22 mouse cellular contexts compared by ENCODE assay signal in the genomic region with DNA sequence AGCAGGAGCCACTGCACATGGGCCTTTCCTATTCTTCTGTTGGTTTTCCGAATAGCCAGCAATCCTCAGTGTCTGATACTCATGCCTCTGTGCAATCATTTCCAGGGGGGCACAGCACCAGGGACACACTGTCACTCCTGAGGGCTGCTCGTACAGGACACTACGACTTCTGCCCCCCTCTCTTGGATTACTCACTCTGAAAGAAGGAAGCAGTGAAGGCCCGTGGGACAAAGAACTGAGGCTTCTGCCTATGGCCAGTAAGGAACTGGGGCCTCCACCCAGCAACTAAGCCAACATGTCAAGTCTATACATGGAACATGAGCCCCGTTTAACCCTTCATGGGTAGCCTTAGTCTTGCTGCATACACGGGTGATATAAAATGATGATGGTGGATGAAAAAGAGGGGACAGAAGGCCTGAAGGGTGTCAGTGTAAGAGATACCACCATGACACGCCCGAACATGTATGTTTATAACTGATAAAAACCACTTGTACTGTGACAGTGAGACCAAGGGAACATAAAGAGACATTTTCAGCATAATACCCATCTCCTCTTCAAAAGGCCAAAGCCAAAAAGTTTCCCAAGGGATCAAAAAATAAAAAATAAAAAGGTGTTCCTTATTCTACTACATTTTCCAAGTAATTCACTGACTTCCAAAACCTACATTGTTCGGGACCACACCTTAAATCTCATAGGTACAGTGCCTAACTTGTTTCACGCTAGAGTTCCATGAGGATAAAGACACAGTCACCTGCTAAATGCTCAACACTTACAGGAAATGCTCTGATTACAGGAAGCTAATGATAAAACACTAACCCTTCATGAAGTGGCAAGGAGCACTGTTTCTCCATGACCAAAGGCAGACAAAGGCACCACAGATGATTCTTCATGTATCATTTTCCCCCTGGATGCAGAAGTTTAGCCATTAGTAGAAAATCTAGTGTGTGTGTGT.
DNase-seq lines count a peak whose midpoint lies in the region; ATAC-seq and TF ChIP-seq lines count a peak whose summit lies in the region.
"Had no signal": no experiment of that assay in that cellular context is flagged by ENCODE, and none has a peak within 500 bp of the region (broad histone marks: within the 10 kb centered on the region; RNA-seq: fewer than 3 reads in every experiment).

No protein-coding gene starts in this region.

- no peak overlapping the region for H3K4me2 ChIP-seq in liver, embryonic 11.5 days
- no peak overlapping the region for H3K4me2 ChIP-seq in forebrain, embryonic 13.5 days
- H3K4me2 ChIP-seq: embryonic facial prominence, embryonic 12.5 days; heart, embryonic 13.5 days; hindbrain, embryonic 13.5 days; midbrain, embryonic 12.5 days; neural tube, embryonic 13.5 days had no signal

- H3K4me1 ChIP-seq in liver, embryonic 11.5 days (replicated peaks; ENCODE audit: control insufficient read depth, insufficient read depth, low read length): 0 out of 2 replicates have a peak, but pooled peaks cover 3% of the 10 kb centered on the region
- peaks cover 14% of the 10 kb centered on the region; the same call in 1 of the 2 replicates for H3K4me1 ChIP-seq in forebrain, embryonic 13.5 days
- H3K4me1 ChIP-seq: midbrain, embryonic 12.5 days had no signal

- TF ChIP-seq CTCF in left cerebral cortex, adult 2 months (IDR thresholded peaks at IDR 0.05): no peak

- intact Hi-C loops in left cerebral cortex, adult 2 months (cut with DNase I): no loop called here

- H3K36me3 ChIP-seq in liver, embryonic 11.5 days (ENCODE audit: control insufficient read depth, insufficient read depth, low read length): no peaks in the 10 kb centered on the region
- H3K36me3 ChIP-seq in forebrain, embryonic 13.5 days (ENCODE audit: poor library complexity, severe bottlenecking): no peaks in the 10 kb centered on the region
- H3K36me3 ChIP-seq: embryonic facial prominence, embryonic 12.5 days; G1E; heart, embryonic 13.5 days; hindbrain, embryonic 13.5 days; midbrain, embryonic 12.5 days; neural tube, embryonic 13.5 days had no signal

- WGBS in liver, embryonic 11.5 days: 73% methylated on average over 10 of the region's 10 CpGs
- WGBS in forebrain, embryonic 13.5 days: 90% methylated on average over 10 of the region's 10 CpGs

- H3K27me3 ChIP-seq in liver, embryonic 11.5 days (replicated peaks; ENCODE audit: control insufficient read depth, insufficient read depth, low read length): no peaks in the 10 kb centered on the region
- H3K27me3 ChIP-seq in forebrain, embryonic 13.5 days: no peaks in the 10 kb centered on the region
- H3K27me3 ChIP-seq: embryonic facial prominence, embryonic 12.5 days; heart, embryonic 13.5 days; hindbrain, embryonic 13.5 days; midbrain, embryonic 12.5 days; neural tube, embryonic 13.5 days had no signal

- no peaks in the 10 kb centered on the region for H3K9me3 ChIP-seq in liver, embryonic 11.5 days (ENCODE audit: control insufficient read depth, low read length)
- no peaks in the 10 kb centered on the region for H3K9me3 ChIP-seq in forebrain, embryonic 13.5 days (replicated peaks)
- H3K9me3 ChIP-seq: embryonic facial prominence, embryonic 12.5 days; heart, embryonic 13.5 days; hindbrain, embryonic 13.5 days; midbrain, embryonic 12.5 days; neural tube, embryonic 13.5 days had no signal

- H3K9ac ChIP-seq in liver, embryonic 11.5 days (ENCODE audit: low read depth, low read length): no peak overlapping the region
- no peak overlapping the region for H3K9ac ChIP-seq in forebrain, embryonic 13.5 days
- H3K9ac ChIP-seq: embryonic facial prominence, embryonic 12.5 days; forebrain, postnatal 0 days; heart, embryonic 13.5 days; hindbrain, embryonic 13.5 days; midbrain, embryonic 12.5 days; neural tube, embryonic 13.5 days had no signal

- H3K27ac ChIP-seq in liver, embryonic 11.5 days (ENCODE audit: low read depth, low read length): no peak overlapping the region
- H3K27ac ChIP-seq in forebrain, embryonic 13.5 days: no peak overlapping the region
- no peak overlapping the region for H3K27ac ChIP-seq in left cerebral cortex, adult 2 months
- H3K27ac ChIP-seq: embryonic facial prominence, embryonic 12.5 days; heart, embryonic 13.5 days; hindbrain, embryonic 13.5 days; midbrain, embryonic 12.5 days; neural tube, embryonic 13.5 days had no signal

- ATAC-seq in common myeloid progenitor, adult 5-6 weeks (replicated peaks; ENCODE audit: low read depth, poor library complexity, severe bottlenecking): 0 out of 2 replicates have a peak, but pooled peaks have one; percentile 42
- peak; percentile 84 for ATAC-seq in liver, embryonic 11.5 days (replicated peaks; ENCODE audit: low FRiP score)
- ATAC-seq in megakaryocyte, adult 5-6 weeks (ENCODE audit: poor library complexity, severe bottlenecking): peak; percentile 82
- ATAC-seq in CD4-positive, CD25-positive, alpha-beta regulatory T cell, adult 4 months: no peak
- ATAC-seq in forebrain, embryonic 13.5 days: no peak
- ATAC-seq: forebrain, postnatal 0 days; inflammation-experienced regulatory T-cells, adult 6 months had no signal

- peak; percentile 93 for DNase-seq in heart, adult 11 months
- DNase-seq in heart, adult 8-10 months (ENCODE audit: low spot score): no peak
- DNase-seq in liver, embryonic 11.5 days (ENCODE audit: low spot score): no peak
- no peak for DNase-seq in left cerebral cortex, adult 2 months (ENCODE audit: extremely low spot score in 1 of 2, low spot score in 2 of 2)
- DNase-seq: adrenal gland, postnatal 14 days; cerebellum, adult 9-10 months; forebrain, postnatal 0 days; kidney, adult 9 months; kidney, postnatal 25 days; lung, adult 2 months; thymus, postnatal 4 days had no signal

- no peak overlapping the region for H3K4me3 ChIP-seq in liver, embryonic 11.5 days (ENCODE audit: low read depth, low read length)
- no peak overlapping the region for H3K4me3 ChIP-seq in forebrain, embryonic 13.5 days
- no peak overlapping the region for H3K4me3 ChIP-seq in left cerebral cortex, adult 2 months
- H3K4me3 ChIP-seq: embryonic facial prominence, embryonic 12.5 days; heart, embryonic 13.5 days; hindbrain, embryonic 13.5 days; midbrain, embryonic 12.5 days; neural tube, embryonic 13.5 days had no signal

Comparison
In these comparisons a context has a peak if more than half of its experiments do, and no peak if none do; other contexts are left out.
1. ATAC-seq: peak in common myeloid progenitor, adult 5-6 weeks (single experiment), liver, embryonic 11.5 days (single experiment) and megakaryocyte, adult 5-6 weeks (single experiment); none in CD4-positive, CD25-positive, alpha-beta regulatory T cell, adult 4 months (single experiment) and forebrain, embryonic 13.5 days (single experiment).